Comparison of ENCODE assay signal across 7 mouse cellular contexts in the genomic region with DNA sequence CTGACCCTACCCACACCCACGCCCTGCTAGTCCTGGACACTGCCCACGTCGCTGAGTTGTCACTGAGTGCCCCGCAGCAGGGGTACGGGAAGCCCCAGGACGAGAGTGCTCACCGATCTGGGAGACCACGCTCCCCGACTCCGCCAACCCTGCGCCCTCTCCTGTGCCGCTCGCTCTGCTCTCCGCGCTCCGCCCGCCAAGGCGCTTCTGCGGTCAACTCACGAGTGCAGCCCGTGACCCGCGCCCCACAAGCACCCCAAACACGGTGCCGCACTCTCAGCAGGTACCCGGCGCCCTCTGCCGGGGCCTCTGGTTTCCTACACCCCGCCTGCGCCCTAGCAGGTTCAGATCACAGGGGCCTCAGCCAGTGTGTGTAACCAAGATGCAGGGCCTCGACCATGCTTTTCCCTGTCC. TPM values are rescaled to one million over a fixed set of nuclear protein-coding genes. Genes with fewer than 3 reads are reported as not detected.
A peak's percentile ranks its signal among the peaks of the same experiment; 100 is the strongest.
DNase-seq lines count a peak whose midpoint lies in the region; ATAC-seq and TF ChIP-seq lines count a peak whose summit lies in the region.

Gene Drd1 (minus strand): TSS at position 258 of the 414 bp plus-strand sequence.

- peak within 1 kb of the TSS; percentile 85 for H3K4me2 ChIP-seq in limb, embryonic 12.5 days
- H3K4me2 ChIP-seq in midbrain, embryonic 14.5 days (ENCODE audit: low read length): peak within 1 kb of the TSS; percentile 95

- H3K4me3 ChIP-seq in limb, embryonic 12.5 days (replicated peaks): peak within 1 kb of the TSS; percentile 45
- peak within 1 kb of the TSS; percentile 47 for H3K4me3 ChIP-seq in midbrain, embryonic 14.5 days (replicated peaks; ENCODE audit: low read depth, low read length)
- H3K4me3 ChIP-seq in spleen, adult 2 months (ENCODE audit: extremely low read depth, insufficient read depth, insufficient read length): 0 out of 2 replicates have a peak within 1 kb of the TSS, but pooled peaks have one; percentile 11

- ATAC-seq in limb, embryonic 12.5 days (ENCODE audit: insufficient number of reproducible peaks, insufficient read depth, low FRiP score, low TSS enrichment, low read depth): no peak
- ATAC-seq in midbrain, embryonic 14.5 days (ENCODE audit: low FRiP score, low TSS enrichment): peak; percentile 62; the same call in 1 of the 2 replicates

- H3K9me3 ChIP-seq in limb, embryonic 12.5 days: no peaks in the 10 kb centered on the region
- H3K9me3 ChIP-seq in midbrain, embryonic 14.5 days (ENCODE audit: control insufficient read depth, low read length): no peaks in the 10 kb centered on the region

- WGBS in limb, embryonic 12.5 days: under 1% methylated on average over 31 of the region's 31 CpGs
- WGBS in midbrain, embryonic 14.5 days: under 1% methylated on average over 31 of the region's 31 CpGs
- WGBS in spleen, adult 2 months: 1% methylated on average over 31 of the region's 31 CpGs

- peak; percentile 23; the same call in 1 of the 2 replicates for TF ChIP-seq CTCF in spleen, adult 2 months (IDR thresholded peaks at IDR 0.05; ENCODE audit: extremely low read depth, insufficient read depth, insufficient read length, insufficient replicate concordance)

- H3K27ac ChIP-seq in limb, embryonic 12.5 days: no peak within 1 kb of the TSS
- H3K27ac ChIP-seq in midbrain, embryonic 14.5 days (replicated peaks; ENCODE audit: low read depth, low read length): no peak within 1 kb of the TSS
- H3K27ac ChIP-seq in spleen, adult 2 months (ENCODE audit: insufficient read depth, low read length): no peak within 1 kb of the TSS

- no peaks in the 10 kb centered on the region for H3K36me3 ChIP-seq in limb, embryonic 12.5 days
- no peaks in the 10 kb centered on the region for H3K36me3 ChIP-seq in midbrain, embryonic 14.5 days (ENCODE audit: control insufficient read depth, insufficient read depth, low read length)
- H3K36me3 ChIP-seq in spleen, adult 2 months (ENCODE audit: control insufficient read depth, insufficient read depth, low read length): no peaks in the 10 kb centered on the region

- TF ChIP-seq POLR2A in spleen, adult 2 months (IDR thresholded peaks at IDR 0.05; ENCODE audit: low read depth, low read length): no peak

- DNase-seq in adrenal gland, adult 2 months: peak; percentile 69
- peak; percentile 82 for DNase-seq in embryo, embryonic 10.5 days (ENCODE audit: low spot score)
- DNase-seq in gastrocnemius, postnatal 4 days (ENCODE audit: low spot score in 2 of 2): peak; percentile 28 to 47
- DNase-seq in kidney, adult 9 months: peak; percentile 56
- DNase-seq in midbrain, embryonic 14.5 days: peak; percentile 89
- peak; percentile 18 to 33 for DNase-seq in spleen, adult 2 months (ENCODE audit: low read depth in 1 of 2, low spot score in 2 of 2)

- peaks cover 11% of the 10 kb centered on the region for H3K4me1 ChIP-seq in limb, embryonic 12.5 days (replicated peaks)
- H3K4me1 ChIP-seq in midbrain, embryonic 14.5 days (ENCODE audit: control insufficient read depth, insufficient read depth, low read length): peaks cover 8% of the 10 kb centered on the region; the same call in 1 of the 2 replicates
- 0 out of 2 replicates have a peak, but pooled peaks cover 4% of the 10 kb centered on the region for H3K4me1 ChIP-seq in spleen, adult 2 months (ENCODE audit: control insufficient read depth, insufficient read depth, insufficient read length)

- peaks cover 76% of the 10 kb centered on the region for H3K27me3 ChIP-seq in limb, embryonic 12.5 days
- peaks cover 9% of the 10 kb centered on the region; the same call in 1 of the 2 replicates for H3K27me3 ChIP-seq in midbrain, embryonic 14.5 days (ENCODE audit: control insufficient read depth, insufficient read depth, low read length)
- H3K27me3 ChIP-seq in spleen, adult 2 months (ENCODE audit: control insufficient read depth, insufficient read depth, low read length): peaks cover 7% of the 10 kb centered on the region

- peak within 1 kb of the TSS; percentile 52 for H3K9ac ChIP-seq in limb, embryonic 12.5 days (replicated peaks)
- H3K9ac ChIP-seq in midbrain, embryonic 14.5 days (replicated peaks; ENCODE audit: low read length): peak within 1 kb of the TSS; percentile 44

RNA-seq across cellular contexts. Expression of gene Drd1, which starts in this region (rescaled TPM):
- total RNA-seq in adrenal gland, adult 2 months (2021): 1 to 10 TPM in 1 of 2 experiments, under 1 TPM in 1; 0.09 to 1.8 TPM
- not detected in 2 replicates for polyA plus RNA-seq in adrenal gland, adult 2 months (2012; rRNA removed)
- under 1 TPM; 0.57 to 0.66 TPM for total RNA-seq in gastrocnemius, postnatal 4 days (2021)
- polyA plus RNA-seq in limb, embryonic 12.5 days (2016; fragmentation: Nextera tagmentation; extraction: Ambion mirVana): 0.20 TPM in 1 of 2 replicates, not detected in the other
- 1.7 and 2.4 TPM in 2 replicates for polyA plus RNA-seq in midbrain, embryonic 14.5 days (2014; fragmentation: Nextera tagmentation; extraction: Ambion mirVana)
- 0.02 TPM in 1 of 2 replicates, not detected in the other for polyA plus RNA-seq in spleen, adult 2 months (2012; rRNA removed)

Comparison
In these comparisons a context has a peak if more than half of its experiments do, and no peak if none do; other contexts are left out.
1. Peak in DNase-seq in gastrocnemius, postnatal 4 days; RNA of the gene not detected or under 1 TPM.
2. Peak in DNase-seq and H3K4me3 ChIP-seq in spleen, adult 2 months; RNA of the gene not detected or under 1 TPM.
3. DNase-seq: peak in every context shown above with its lines; median percentile 89 in midbrain, embryonic 14.5 days; 82 in embryo, embryonic 10.5 days; 69 in adrenal gland, adult 2 months; 56 in kidney, adult 9 months; 38 in gastrocnemius, postnatal 4 days; 26 in spleen, adult 2 months.